Mouse (Mus musculus) limb, embryonic 14.5 days (tissue): ENCODE results near the gene Mbtd1. TPM values are rescaled to one million over a fixed set of nuclear protein-coding genes. Genes with fewer than 3 reads are reported as not detected.
"Not testable (repeated sequence)": the region's sequence is repeated elsewhere in the genome, so short reads cannot be mapped to it uniquely, and the experiment has no call there.

Experiments used
- ATAC-seq: fragments of 200-750 bp; cut with Nextera tagmentation; 2 replicates; pipeline ENCODE4 v1.8.0; 2017; ENCODE audit warnings: low read depth, moderate number of reproducible peaks, moderate TSS enrichment; ENCODE audit not compliant: low FRiP score
- DNase-seq: peaks from one replicate; pipeline ENCODE4 v3.0.0-alpha.2; 2015; ENCODE audit warnings: low spot score
- H3K27ac ChIP-seq: fragments of 300-500 bp; sonication (generic); replicated peaks from 2 replicates; pipeline ENCODE4 v1.5.1; 2014; ENCODE audit warnings: low read depth, mild to moderate bottlenecking, low read length, moderate library complexity, mixed read lengths
- H3K27me3 ChIP-seq: fragments of 300-500 bp; sonication (generic); 2 replicates; pipeline ENCODE4 v1.6.1; 2014; ENCODE audit warnings: low read length, mixed read lengths; ENCODE audit not compliant: control insufficient read depth, insufficient read depth
- H3K36me3 ChIP-seq: fragments of 300-500 bp; sonication (generic); 2 replicates; pipeline ENCODE4 v1.6.1; 2014; ENCODE audit warnings: mild to moderate bottlenecking, low read length, moderate library complexity, mixed read lengths; ENCODE audit not compliant: control insufficient read depth, insufficient read depth
- H3K4me1 ChIP-seq: fragments of 300-500 bp; sonication (generic); 2 replicates; pipeline ENCODE4 v1.6.1; 2014; ENCODE audit warnings: antibody characterized with exemption, low read length, mixed read lengths; ENCODE audit not compliant: control insufficient read depth, insufficient read depth
- H3K4me2 ChIP-seq: fragments of 300-500 bp; sonication (generic); replicated peaks from 2 replicates; pipeline ENCODE4 v1.6.1; 2014; ENCODE audit warnings: low read depth, mild to moderate bottlenecking, low read length, moderate library complexity; ENCODE audit not compliant: severe bottlenecking
- H3K4me3 ChIP-seq: fragments of 300-500 bp; sonication (generic); replicated peaks from 2 replicates; pipeline ENCODE4 v1.5.1; 2014; ENCODE audit warnings: low read length
- H3K9ac ChIP-seq: fragments of 300-500 bp; sonication (generic); 2 replicates; pipeline ENCODE4 v1.6.1; 2014; ENCODE audit warnings: mild to moderate bottlenecking, low read depth, low read length, moderate library complexity; ENCODE audit not compliant: severe bottlenecking
- H3K9me3 ChIP-seq: fragments of 300-500 bp; sonication (generic); 2 replicates; pipeline ENCODE4 v1.6.1; 2016; ENCODE audit warnings: low read length; ENCODE audit not compliant: control insufficient read depth
- POLR2A ChIP-seq: fragments of 200-500 bp; IDR thresholded peaks from 2 replicates; pipeline ENCODE4 v1.8.0; 2012; ENCODE audit warnings: inconsistent platforms, mild to moderate bottlenecking, moderate library complexity, borderline replicate concordance; ENCODE audit not compliant: insufficient read depth, insufficient read length; ENCODE audit errors: extremely low read depth
- WGBS: fragments of 180-500 bp; shearing (Covaris S2); extraction: QIAGEN DNeasy Blood & Tissue Kit; methylation state at CpG from one replicate; pipeline ENCODE4 v1.1.7; 2014; 5-methylcytosine and 5-hydroxymethylcytosine counted together
- polyA plus RNA-seq, 2 experiments: library from polyadenylated mRNA; depleted of rRNA in 1 of 2; stranded (reverse) in 1 of 2; unstranded in 1 of 2; fragments of >200 nt; fragmentation: Nextera tagmentation in 1 of 2; extraction: Ambion mirVana in 1 of 2; gene quantifications; 2 replicates each; pipeline versions ENCODE4 v1.2.1 to v1.2.3; 2012 to 2014

The Mbtd1 gene
- polyA plus RNA-seq, 2 experiments: 23.8 to 36.3 TPM

- Histone ChIP-seq H3K27me3 (no peaks in the 10 kb centered on the region), H3K9ac (no peak overlapping the region), H3K36me3 (peaks cover 83% of the 10 kb centered on the region), H3K4me1 (no peaks in the 10 kb centered on the region), H3K4me2 (no peak overlapping the region), H3K9me3 (no peaks in the 10 kb centered on the region), H3K4me3 (no peak overlapping the region), H3K27ac (no peak overlapping the region)
- 71% methylated on average over 3 of the region's 3 CpGs for WGBS
- DNase-seq: no peak
- no peak for ATAC-seq
- TF ChIP-seq POLR2A: no peak
These were observed 26.0 kb downstream of the Mbtd1 start for GRCm38 (mm10) chr11:93911603-93912002.

- ATAC-seq, H3K9ac ChIP-seq, DNase-seq, H3K4me1 ChIP-seq, H3K27me3 ChIP-seq, H3K4me2 ChIP-seq, H3K9me3 ChIP-seq, H3K4me3 ChIP-seq, H3K27ac ChIP-seq: not testable (repeated sequence)
- 92% methylated on average over 2 of the region's 2 CpGs for WGBS
- H3K36me3 ChIP-seq: peaks cover 79% of the 10 kb centered on the region
These were observed 29.4 kb downstream of the Mbtd1 start for GRCm38 (mm10) chr11:93915019-93915418.

DNA sequence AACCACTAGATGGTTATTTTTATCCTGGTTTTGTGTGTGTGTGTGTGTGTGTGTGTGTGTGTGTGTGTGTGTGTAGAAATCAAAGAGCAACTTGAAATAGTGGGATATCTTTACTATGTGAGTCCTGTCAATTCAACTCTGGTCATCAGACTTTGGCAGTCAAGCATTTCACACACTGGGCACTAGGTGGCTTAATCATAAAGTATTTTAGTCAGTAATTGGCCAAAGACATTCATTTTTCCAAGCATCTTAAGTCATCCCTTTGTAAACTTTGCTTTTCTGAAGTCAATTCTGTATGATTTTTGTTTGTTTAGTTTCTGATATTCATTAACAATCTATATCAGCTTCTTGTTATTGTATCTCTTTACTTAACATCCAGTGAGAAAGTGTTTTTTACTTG is 43.5 kb downstream of the Mbtd1 start:
- DNase-seq (no peak), ATAC-seq (no peak)
- Histone ChIP-seq H3K36me3 (peaks cover 85% of the 10 kb centered on the region), H3K27me3 (no peaks in the 10 kb centered on the region), H3K9me3 (no peaks in the 10 kb centered on the region), H3K4me2 (no peak overlapping the region), H3K4me3 (no peak overlapping the region), H3K27ac (no peak overlapping the region), H3K9ac (no peak overlapping the region), H3K4me1 (no peaks in the 10 kb centered on the region)
- TF ChIP-seq POLR2A: no peak

GRCm38 (mm10) chr11:93940906-93941305 is 55.3 kb downstream of the Mbtd1 start:
- H3K27me3 ChIP-seq: no peaks in the 10 kb centered on the region
- H3K27ac ChIP-seq: no peak overlapping the region
- no peak overlapping the region for H3K4me3 ChIP-seq
- no peaks in the 10 kb centered on the region for H3K4me1 ChIP-seq
- no peak overlapping the region for H3K9ac ChIP-seq
- DNase-seq: no peak
- WGBS: 84% methylated on average over 2 of the region's 2 CpGs
- ATAC-seq: no peak
- H3K36me3 ChIP-seq: peaks cover 52% of the 10 kb centered on the region
- TF ChIP-seq POLR2A: no peak
- no peak overlapping the region for H3K4me2 ChIP-seq
- H3K9me3 ChIP-seq: no peaks in the 10 kb centered on the region

DNA sequence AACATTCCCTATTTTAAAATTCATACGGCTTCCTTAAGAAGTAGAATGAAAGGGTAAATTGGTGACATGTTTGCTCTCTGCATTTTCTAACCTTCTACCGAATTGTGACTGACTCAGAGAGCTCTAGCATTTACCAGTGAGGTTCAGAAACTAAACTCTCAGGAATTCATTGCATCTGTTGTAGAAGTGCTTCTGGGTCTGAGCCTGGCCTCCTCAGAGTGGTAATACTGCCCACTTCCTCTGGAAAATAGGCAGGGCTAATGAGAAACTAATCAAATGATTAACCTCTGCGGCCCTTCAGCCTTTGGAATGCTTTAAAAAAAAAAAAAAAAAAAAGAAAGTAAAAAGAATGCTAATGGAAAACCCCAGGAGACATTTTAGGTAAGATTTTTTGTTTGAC is 59.3 kb downstream of the Mbtd1 start:
- WGBS: 36% methylated on average over 3 of the region's 3 CpGs
- Histone ChIP-seq H3K4me3 (no peak overlapping the region), H3K27ac (no peak overlapping the region), H3K9ac (no peak overlapping the region), H3K9me3 (no peaks in the 10 kb centered on the region), H3K36me3 (peaks cover 43% of the 10 kb centered on the region), H3K4me2 (no peak overlapping the region), H3K27me3 (no peaks in the 10 kb centered on the region), H3K4me1 (no peaks in the 10 kb centered on the region)
- no peak for TF ChIP-seq POLR2A
- DNase-seq (no peak), ATAC-seq (no peak)

GRCm38 (mm10) chr11:93948887-93949567 is 63.4 kb downstream of the Mbtd1 start:
- Histone ChIP-seq H3K4me2 (no peak overlapping the region), H3K4me1 (peaks cover 9% of the 10 kb centered on the region; the same call in 1 of the 2 replicates), H3K9ac (no peak overlapping the region), H3K4me3 (no peak overlapping the region), H3K9me3 (no peaks in the 10 kb centered on the region), H3K27me3 (no peaks in the 10 kb centered on the region), H3K36me3 (peaks cover 65% of the 10 kb centered on the region), H3K27ac (no peak overlapping the region)
- ATAC-seq: no peak
- 88% methylated on average over 9 of the region's 9 CpGs for WGBS
- TF ChIP-seq POLR2A: no peak
- DNase-seq: no peak
